Mouse (Mus musculus) CD4-positive, CD25-positive, alpha-beta regulatory T cell, adult 4 months (primary cell): Measurements from ENCODE around the gene Ino80d. TPM values are rescaled to one million over a fixed set of nuclear protein-coding genes. Genes with fewer than 3 reads are reported as not detected.

Source experiments
- ATAC-seq: one replicate; pipeline ENCODE4 v1.8.0; 2017
- polyA plus RNA-seq, 2 experiments: library from polyadenylated mRNA; unstranded; fragments of 100-300 nt; shearing (Covaris generic); gene quantifications; one replicate each; pipeline ENCODE4 v1.2.1; 2017

Gene Ino80d
- polyA plus RNA-seq, 2 experiments from 2014 or later, result 23.8 to 36.8 TPM

GRCm38 (mm10) chr1:63102758-63103451 is 11.6 kb downstream of the Ino80d start:
- no peak for ATAC-seq

- ATAC-seq, result no peak
These were observed 14.3 kb downstream of the Ino80d start for GRCm38 (mm10) chr1:63100196-63100595.

GRCm38 (mm10) chr1:63098831-63099230 is 15.6 kb downstream of the Ino80d start:
- ATAC-seq, result no peak

GRCm38 (mm10) chr1:63096071-63096470 is 18.4 kb downstream of the Ino80d start:
- ATAC-seq, result no peak

- ATAC-seq, result no peak
These were observed 24.7 kb downstream of the Ino80d start for GRCm38 (mm10) chr1:63089795-63090194.

DNA sequence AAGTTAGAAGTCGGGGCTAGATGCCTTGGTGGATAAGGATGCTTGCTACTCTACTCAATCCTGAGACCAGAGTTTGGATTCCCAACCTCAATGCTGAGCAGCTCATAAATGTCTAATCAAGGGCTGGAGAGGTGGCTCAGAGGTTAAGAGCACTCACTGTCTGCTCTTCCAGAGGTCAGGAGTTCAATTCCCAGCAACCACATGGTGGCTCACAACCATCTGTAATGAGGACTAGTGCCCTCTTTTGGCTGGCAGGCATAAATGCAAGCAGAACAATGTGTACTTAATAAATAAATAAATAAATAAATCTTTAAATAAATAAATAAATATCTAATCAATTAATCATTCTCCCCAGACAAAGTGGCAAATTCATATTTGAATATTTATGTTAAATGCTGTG is 25.9 kb downstream of the Ino80d start:
- no peak for ATAC-seq

DNA sequence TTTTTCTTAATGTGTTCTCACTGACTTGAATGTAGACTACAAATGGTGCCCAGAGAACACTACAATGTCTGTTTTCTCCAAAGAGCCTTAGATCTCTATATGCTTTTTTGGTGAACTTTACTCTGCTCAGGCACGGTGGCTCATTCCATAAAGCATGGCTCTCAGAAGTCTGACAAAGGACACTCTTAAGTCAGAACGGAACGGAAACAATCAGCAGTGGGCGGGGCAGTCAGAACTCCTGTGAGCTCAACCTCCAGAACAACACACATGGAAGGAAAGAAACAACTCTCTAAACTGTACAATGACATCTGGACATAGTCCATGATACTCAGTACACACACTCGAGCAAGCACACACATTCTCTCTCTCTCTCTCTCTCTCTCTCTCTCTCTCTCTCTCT is 34.2 kb downstream of the Ino80d start:
- no peak for ATAC-seq

- ATAC-seq, result no peak
These were observed 38.1 kb downstream of the Ino80d start for GRCm38 (mm10) chr1:63076383-63076782.

DNA sequence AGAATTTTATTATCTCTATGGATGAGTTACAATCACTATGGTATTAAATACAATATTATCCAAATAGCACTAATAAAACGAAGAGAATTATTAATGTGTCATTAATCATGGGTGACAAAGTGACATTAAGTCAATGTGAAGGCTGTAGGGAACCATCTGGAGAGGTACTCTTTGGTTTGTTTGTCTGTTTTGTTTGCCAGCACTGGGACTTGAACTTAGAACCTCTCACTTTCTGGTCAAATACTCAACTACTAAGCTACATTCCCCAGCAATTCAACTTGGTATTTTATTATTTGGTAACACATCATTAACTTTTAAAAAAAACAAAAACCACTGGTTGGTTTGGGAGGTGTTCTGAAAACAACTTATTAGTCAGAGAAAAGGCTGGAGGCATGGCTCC is 43.1 kb downstream of the Ino80d start:
- no peak for ATAC-seq

DNA sequence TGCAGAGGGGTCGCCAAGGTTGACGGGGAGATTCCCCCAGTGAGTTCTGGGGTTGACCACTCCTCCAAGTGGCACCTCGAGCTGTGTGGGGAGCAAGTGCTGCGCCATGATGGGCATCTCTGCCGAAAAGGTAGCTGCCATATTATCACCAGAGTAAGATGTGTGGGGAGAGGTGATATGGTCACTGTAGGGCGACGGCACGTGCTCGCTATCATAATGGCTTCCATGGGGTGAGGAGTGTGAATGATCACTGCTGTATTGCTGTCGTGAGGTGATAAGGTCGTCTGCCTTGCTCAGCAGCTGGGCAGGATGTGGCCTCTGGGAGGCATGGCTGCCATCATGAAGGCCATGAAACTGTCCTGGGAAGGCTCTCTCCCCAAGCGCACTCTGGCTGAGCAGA is 56.1 kb downstream of the Ino80d start:
- ATAC-seq, result no peak

DNA sequence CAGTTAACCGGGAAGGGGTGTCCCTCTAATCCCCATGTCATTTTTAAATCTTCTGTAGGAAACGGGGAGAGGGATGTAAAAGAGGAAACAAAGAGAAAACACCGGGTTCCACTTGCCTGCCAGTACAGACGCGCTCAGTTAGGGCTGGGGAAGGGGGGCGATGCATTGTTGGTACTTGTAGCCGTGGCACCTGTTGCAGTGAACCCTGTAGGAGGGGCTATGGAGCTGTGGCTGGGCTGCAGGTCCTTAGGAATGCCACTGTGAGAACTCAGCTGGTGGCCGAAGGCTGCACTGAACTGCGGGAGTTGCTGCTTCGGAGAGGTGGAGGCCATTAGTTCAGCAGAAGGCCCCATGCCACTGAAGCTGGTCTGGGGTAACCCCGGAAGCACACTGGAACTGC is 56.6 kb downstream of the Ino80d start:
- no peak for ATAC-seq

DNA sequence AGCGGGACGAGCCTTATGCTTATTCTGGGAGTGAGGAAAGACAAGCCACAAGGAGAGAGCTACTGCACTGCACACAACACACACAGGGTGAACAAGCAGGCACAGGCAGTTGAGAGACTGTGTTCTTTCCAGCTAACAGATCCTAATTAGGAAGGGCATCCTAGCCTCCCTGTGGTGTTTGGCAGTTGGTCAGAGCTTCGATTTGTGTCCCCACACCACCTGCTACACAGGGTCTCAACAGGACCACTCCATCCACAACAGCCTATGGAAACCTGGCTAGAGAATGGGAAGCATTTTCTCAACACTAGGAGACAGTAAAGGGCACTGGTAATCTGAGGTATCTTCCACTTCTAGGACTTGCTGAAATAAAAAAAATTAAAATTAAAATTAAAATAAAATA is 57.1 kb downstream of the Ino80d start:
- ATAC-seq, result no peak

DNA sequence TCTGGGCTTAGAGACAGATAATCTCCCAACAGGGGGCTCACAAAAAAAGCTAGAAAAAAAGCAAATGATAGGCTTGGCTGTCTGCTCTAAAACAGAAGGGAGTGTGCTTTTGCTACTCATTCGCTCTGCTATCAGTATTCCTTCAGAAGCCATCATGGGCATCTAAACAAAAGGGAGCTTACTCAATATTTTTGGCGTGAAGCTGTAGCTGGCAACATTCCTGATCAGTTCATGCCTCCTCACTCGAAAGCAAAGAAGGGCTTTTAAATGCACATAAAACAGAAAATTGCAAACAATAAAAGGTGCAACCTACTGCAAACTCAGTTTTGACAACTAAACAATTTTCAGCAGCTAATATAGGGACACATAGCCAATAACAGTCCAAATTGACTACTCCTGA is 59.1 kb downstream of the Ino80d start:
- ATAC-seq, result no peak

GRCm38 (mm10) chr1:63050866-63051265 is 63.6 kb downstream of the Ino80d start:
- no peak for ATAC-seq

- no peak for ATAC-seq
These were observed 64.5 kb downstream of the Ino80d start for GRCm38 (mm10) chr1:63049977-63050376.

GRCm38 (mm10) chr1:63047983-63048382 is 66.5 kb downstream of the Ino80d start:
- ATAC-seq, result peak; percentile 34

GRCm38 (mm10) chr1:63032929-63033328 is 81.5 kb downstream of the Ino80d start:
- ATAC-seq, result no peak

DNA sequence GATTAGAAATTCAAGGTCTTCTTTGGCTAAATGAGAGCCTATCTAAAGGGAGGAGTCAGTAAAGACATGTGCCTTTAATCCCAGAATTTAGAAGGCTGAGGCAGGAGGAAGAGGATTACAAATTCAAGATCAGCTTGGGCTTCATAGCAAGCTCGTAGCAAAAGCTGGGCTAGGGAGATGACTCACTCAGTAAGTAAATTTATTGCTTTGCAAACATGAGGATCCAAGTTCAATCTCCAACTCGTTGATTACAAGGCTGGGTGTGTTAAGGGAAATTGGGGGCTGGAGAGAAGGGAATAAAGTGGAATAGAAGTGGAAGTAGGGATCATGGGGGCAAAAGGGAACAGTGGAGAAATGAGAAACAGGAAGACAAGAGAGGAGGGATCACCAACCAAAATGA is 94.6 kb downstream of the Ino80d start:
- ATAC-seq, result no peak

- no peak for ATAC-seq
These were observed 109.3 kb downstream of the Ino80d start for GRCm38 (mm10) chr1:63005013-63005646.

DNA sequence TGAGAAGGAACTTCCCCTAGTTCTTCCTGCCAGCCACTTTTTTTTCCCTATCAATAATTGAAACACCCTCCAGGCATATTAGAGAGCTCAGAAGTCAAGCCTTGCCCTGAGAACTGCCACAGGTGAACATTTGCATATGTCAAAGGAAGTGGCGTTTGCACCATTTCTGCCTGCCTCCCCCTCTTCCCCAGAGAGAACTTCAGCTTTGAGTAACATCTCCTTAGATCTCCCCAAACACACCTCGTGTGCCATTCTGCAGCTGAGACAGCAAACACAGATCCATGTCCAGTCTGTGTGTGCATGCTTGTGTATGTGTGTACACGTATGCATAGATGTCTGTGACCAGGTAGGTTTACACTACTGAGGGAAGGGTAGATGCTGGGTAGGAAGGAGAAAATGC is 112.6 kb downstream of the Ino80d start:
- peak; percentile 57 for ATAC-seq

DNA sequence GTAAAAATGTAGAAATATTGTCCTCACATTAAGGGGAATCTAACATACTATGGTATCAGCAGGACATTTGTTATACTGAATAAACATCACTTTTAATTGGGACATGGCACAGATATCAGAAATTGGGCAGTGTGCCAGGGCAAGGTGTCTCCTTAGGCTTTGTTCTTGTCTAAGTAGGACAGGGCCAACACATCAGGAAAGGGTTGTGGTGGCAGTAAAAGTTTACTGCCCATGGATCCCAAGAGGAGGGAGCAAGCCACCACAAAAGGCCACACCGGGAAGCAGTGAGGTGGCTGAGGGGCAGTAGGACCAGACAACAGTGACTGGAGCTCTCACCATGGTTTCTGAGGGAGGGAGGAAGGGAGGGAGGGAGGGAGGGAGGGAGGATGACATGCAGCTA is 121.1 kb downstream of the Ino80d start:
- ATAC-seq, result no peak

DNA sequence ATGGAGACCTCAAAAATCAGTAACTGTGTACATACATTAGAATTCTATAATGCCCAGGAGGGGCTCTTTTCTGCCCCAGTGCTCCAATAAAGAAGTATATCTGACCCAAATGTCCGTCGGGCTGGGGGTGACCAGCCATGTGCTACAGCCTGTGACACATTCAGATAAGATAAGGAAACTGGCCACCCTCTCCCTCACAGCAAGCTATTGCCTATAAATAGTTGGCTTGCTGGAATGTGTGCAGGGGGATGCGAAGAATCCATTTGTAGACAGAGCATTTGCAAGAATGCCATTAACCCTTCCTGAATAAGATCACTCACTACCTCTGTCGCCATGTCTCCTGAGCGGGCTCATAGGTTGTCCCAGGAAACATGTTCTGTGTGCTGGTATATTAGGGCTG is 121.8 kb downstream of the Ino80d start:
- no peak for ATAC-seq

GRCm38 (mm10) chr1:62991021-62991420 is 123.4 kb downstream of the Ino80d start:
- no peak for ATAC-seq

DNA sequence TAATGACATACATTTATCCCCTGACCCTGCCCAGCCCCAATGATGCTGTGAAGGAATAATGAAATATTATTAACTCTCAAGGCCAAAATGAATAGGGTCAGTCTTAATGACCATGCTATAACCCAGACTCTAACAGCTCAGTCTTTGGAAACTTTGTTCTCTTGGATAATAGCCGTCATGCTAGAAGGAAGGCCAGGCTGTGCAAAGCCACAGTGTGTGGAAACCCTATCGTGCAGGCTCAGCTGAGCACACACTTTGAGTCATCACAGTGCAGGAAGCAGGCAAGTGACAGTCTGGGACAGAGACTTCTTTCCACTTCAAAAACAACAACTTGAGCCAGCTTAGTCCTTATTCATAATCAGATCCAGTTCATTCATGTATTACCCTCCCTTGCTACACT is 126.9 kb downstream of the Ino80d start:
- ATAC-seq, result no peak

GRCm38 (mm10) chr1:62986267-62986666 is 128.2 kb downstream of the Ino80d start:
- ATAC-seq, result peak; percentile 75
